ENCODE assay signal across 14 mouse cellular contexts in genomic region chrX:6475177-6475576, GRCm38 (mm10).
A peak's percentile ranks its signal among the peaks of the same experiment; 100 is the strongest.
DNase-seq lines count a peak whose midpoint lies in the region; ATAC-seq and TF ChIP-seq lines count a peak whose summit lies in the region.
"Had no signal": no experiment of that assay in that cellular context is flagged by ENCODE, and none has a peak within 500 bp of the region (broad histone marks: within the 10 kb centered on the region; RNA-seq: fewer than 3 reads in every experiment).

No protein-coding gene starts in this region.

- ATAC-seq in heart, postnatal 0 days (ENCODE audit: insufficient read depth, low read depth), result no peak
- no peak for ATAC-seq in heart, embryonic 12.5 days (ENCODE audit: insufficient number of reproducible peaks, low FRiP score)
- no peak for ATAC-seq in liver, postnatal 0 days
- ATAC-seq in liver, embryonic 11.5 days (replicated peaks; ENCODE audit: low FRiP score), result no peak
- ATAC-seq in megakaryocyte-erythroid progenitor cell, adult 5-6 weeks (replicated peaks; ENCODE audit: low FRiP score, low TSS enrichment, poor library complexity, severe bottlenecking), result no peak
- ATAC-seq in heart, embryonic 11.5 days (replicated peaks; ENCODE audit: insufficient number of reproducible peaks, low FRiP score, low TSS enrichment), result no peak

- peak; percentile 50 for TF ChIP-seq CTCF in heart, postnatal 0 days (IDR thresholded peaks at IDR 0.05; ENCODE audit: low read depth)
- peak; percentile 50 for TF ChIP-seq CTCF in liver, postnatal 0 days (IDR thresholded peaks at IDR 0.05; ENCODE audit: low read depth)

- H3K4me3 ChIP-seq in heart, postnatal 0 days (ENCODE audit: low read depth, low read length), result no peak overlapping the region
- no peak overlapping the region for H3K4me3 ChIP-seq in heart, embryonic 12.5 days
- H3K4me3 ChIP-seq in liver, postnatal 0 days (ENCODE audit: low read depth, low read length), result no peak overlapping the region
- no peak overlapping the region for H3K4me3 ChIP-seq in liver, embryonic 11.5 days (ENCODE audit: low read depth, low read length)
- H3K4me3 ChIP-seq in heart, embryonic 11.5 days (ENCODE audit: low read depth, low read length), result no peak overlapping the region
- H3K4me3 ChIP-seq: liver, embryonic 15.5 days had no signal

- H3K4me2 ChIP-seq in heart, postnatal 0 days (ENCODE audit: low read depth, low read length), result no peak overlapping the region
- no peak overlapping the region for H3K4me2 ChIP-seq in heart, embryonic 12.5 days
- H3K4me2 ChIP-seq in liver, postnatal 0 days (ENCODE audit: low read depth, low read length), result no peak overlapping the region
- no peak overlapping the region for H3K4me2 ChIP-seq in liver, embryonic 11.5 days
- H3K4me2 ChIP-seq in heart, embryonic 11.5 days, result no peak overlapping the region
- H3K4me2 ChIP-seq: liver, embryonic 15.5 days had no signal

- H3K27me3 ChIP-seq in heart, postnatal 0 days (ENCODE audit: control insufficient read depth, insufficient read depth, low read length), result no peaks in the 10 kb centered on the region
- no peaks in the 10 kb centered on the region for H3K27me3 ChIP-seq in heart, embryonic 12.5 days (replicated peaks)
- H3K27me3 ChIP-seq in liver, postnatal 0 days (ENCODE audit: insufficient read depth, low read length), result no peaks in the 10 kb centered on the region
- H3K27me3 ChIP-seq in liver, embryonic 11.5 days (replicated peaks; ENCODE audit: control insufficient read depth, insufficient read depth, low read length), result no peaks in the 10 kb centered on the region
- H3K27me3 ChIP-seq in heart, embryonic 11.5 days (ENCODE audit: control insufficient read depth, insufficient read depth, low read length), result no peaks in the 10 kb centered on the region
- H3K27me3 ChIP-seq: liver, embryonic 15.5 days had no signal

- H3K27ac ChIP-seq in heart, postnatal 0 days (ENCODE audit: low read depth), result no peak overlapping the region
- H3K27ac ChIP-seq in heart, embryonic 12.5 days (ENCODE audit: poor library complexity, severe bottlenecking), result no peak overlapping the region
- no peak overlapping the region for H3K27ac ChIP-seq in liver, postnatal 0 days (ENCODE audit: low read depth)
- no peak overlapping the region for H3K27ac ChIP-seq in liver, embryonic 11.5 days (ENCODE audit: low read depth, low read length)
- no peak overlapping the region for H3K27ac ChIP-seq in heart, embryonic 11.5 days (ENCODE audit: low read depth, low read length)
- H3K27ac ChIP-seq: liver, embryonic 15.5 days had no signal

- TF ChIP-seq EP300 in heart, postnatal 0 days (IDR thresholded peaks at IDR 0.05; ENCODE audit: low read depth), result no peak
- no peak for TF ChIP-seq EP300 in liver, postnatal 0 days (IDR thresholded peaks at IDR 0.05; ENCODE audit: low read depth)

- no peaks in the 10 kb centered on the region for H3K4me1 ChIP-seq in heart, postnatal 0 days (ENCODE audit: control insufficient read depth, insufficient read depth)
- H3K4me1 ChIP-seq in heart, embryonic 12.5 days (replicated peaks), result no peaks in the 10 kb centered on the region
- no peaks in the 10 kb centered on the region for H3K4me1 ChIP-seq in liver, postnatal 0 days (ENCODE audit: insufficient read depth)
- no peaks in the 10 kb centered on the region for H3K4me1 ChIP-seq in liver, embryonic 11.5 days (replicated peaks; ENCODE audit: control insufficient read depth, insufficient read depth, low read length)
- no peaks in the 10 kb centered on the region for H3K4me1 ChIP-seq in heart, embryonic 11.5 days (ENCODE audit: control insufficient read depth, insufficient read depth, low read length)
- H3K4me1 ChIP-seq: liver, embryonic 15.5 days had no signal

- H3K36me3 ChIP-seq in heart, postnatal 0 days (replicated peaks; ENCODE audit: control insufficient read depth, insufficient read depth, low read length), result no peaks in the 10 kb centered on the region
- H3K36me3 ChIP-seq in heart, embryonic 12.5 days, result no peaks in the 10 kb centered on the region
- no peaks in the 10 kb centered on the region for H3K36me3 ChIP-seq in liver, postnatal 0 days (replicated peaks; ENCODE audit: insufficient read depth, low read length)
- H3K36me3 ChIP-seq in liver, embryonic 11.5 days (ENCODE audit: control insufficient read depth, insufficient read depth, low read length), result no peaks in the 10 kb centered on the region
- no peaks in the 10 kb centered on the region for H3K36me3 ChIP-seq in heart, embryonic 11.5 days (ENCODE audit: control insufficient read depth, insufficient read depth, low read length)
- H3K36me3 ChIP-seq: G1E; liver, embryonic 15.5 days had no signal

- 18% methylated on average over 1 of the region's 1 CpGs for WGBS in heart, postnatal 0 days
- 33% methylated on average over 1 of the region's 1 CpGs for whole genome bisulfite sequencing in heart, embryonic 12.5 days
- WGBS in liver, postnatal 0 days (ENCODE audit: insufficient replicate concordance), result 17% methylated on average over 1 of the region's 1 CpGs
- 23% methylated on average over 1 of the region's 1 CpGs for WGBS in liver, embryonic 11.5 days
- 36% methylated on average over 1 of the region's 1 CpGs for WGBS in heart, embryonic 11.5 days (ENCODE audit: insufficient replicate concordance)

- no peaks in the 10 kb centered on the region for H3K9me3 ChIP-seq in heart, postnatal 0 days (replicated peaks; ENCODE audit: control insufficient read depth, low read length)
- no peaks in the 10 kb centered on the region for H3K9me3 ChIP-seq in heart, embryonic 12.5 days (replicated peaks)
- H3K9me3 ChIP-seq in liver, postnatal 0 days (ENCODE audit: low read length), result no peaks in the 10 kb centered on the region
- no peaks in the 10 kb centered on the region for H3K9me3 ChIP-seq in liver, embryonic 11.5 days (ENCODE audit: control insufficient read depth, low read length)
- no peaks in the 10 kb centered on the region for H3K9me3 ChIP-seq in heart, embryonic 11.5 days (replicated peaks; ENCODE audit: control insufficient read depth, low read length)
- H3K9me3 ChIP-seq: G1E; liver, embryonic 15.5 days had no signal

- DNase-seq in heart, postnatal 0 days (ENCODE audit: low spot score), result peak; percentile 10
- DNase-seq in liver, postnatal 0 days, result no peak
- no peak for DNase-seq in liver, embryonic 11.5 days (ENCODE audit: low spot score)
- peak; percentile 2 for DNase-seq in R1 (ENCODE audit: low read depth, low spot score)
- DNase-seq in lung, postnatal 25 days (ENCODE audit: low spot score), result peak; percentile 4
- DNase-seq: adrenal gland, postnatal 25 days; cerebellum, adult 8-10 months; gastrocnemius, postnatal 14 days; kidney, adult 18-20 months had no signal

- no peak overlapping the region for H3K9ac ChIP-seq in heart, postnatal 0 days (replicated peaks; ENCODE audit: low read depth, low read length)
- H3K9ac ChIP-seq in heart, embryonic 12.5 days, result no peak overlapping the region
- no peak overlapping the region for H3K9ac ChIP-seq in liver, postnatal 0 days (replicated peaks)
- no peak overlapping the region for H3K9ac ChIP-seq in liver, embryonic 11.5 days (ENCODE audit: low read depth, low read length)
- H3K9ac ChIP-seq in heart, embryonic 11.5 days (ENCODE audit: low read depth, low read length), result no peak overlapping the region
- H3K9ac ChIP-seq: liver, embryonic 15.5 days had no signal

Comparison
In these comparisons a context has a peak if more than half of its experiments do, and no peak if none do; other contexts are left out.
1. DNase-seq: peak in heart, postnatal 0 days (single experiment), R1 (single experiment) and lung, postnatal 25 days (single experiment); none in liver, postnatal 0 days (single experiment) and liver, embryonic 11.5 days (single experiment).